Mouse (Mus musculus): Measurements from ENCODE around the gene Olfr695.

DNA sequence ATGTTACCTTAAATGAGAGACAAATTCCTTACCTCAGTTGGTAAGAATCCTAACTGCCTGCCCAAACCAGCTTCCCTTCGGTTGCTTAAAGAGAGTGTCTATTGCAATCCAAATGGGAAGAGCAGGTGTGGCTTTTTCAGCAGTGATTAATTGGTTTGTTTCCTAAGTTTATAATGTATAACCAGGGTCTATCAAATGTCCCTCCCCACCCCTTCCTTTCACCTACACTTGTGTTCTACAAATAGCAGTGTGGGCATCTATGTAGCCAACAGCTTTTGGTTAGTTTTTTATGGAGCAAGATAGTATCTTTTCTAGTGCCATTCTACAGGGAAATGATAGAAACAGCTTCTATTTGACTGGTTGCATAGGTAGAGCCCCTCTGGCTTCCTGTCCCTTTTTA is 26.1 kb upstream of the Olfr695 start, which contains the start of gene Olfr697:
- TF ChIP-seq CTCF (IDR thresholded peaks at IDR 0.05; ENCODE audit: borderline replicate concordance, extremely low read depth, insufficient read depth, insufficient read length) (no peak), POLR2A (IDR thresholded peaks at IDR 0.05; ENCODE audit: borderline replicate concordance, extremely low read depth, insufficient read depth, insufficient read length, poor library complexity, severe bottlenecking) (no peak)

Data from brain, embryonic 14.5 days (tissue).